Mouse (Mus musculus) kidney, postnatal 0 days (tissue): Measurements from ENCODE around the gene Denr. TPM values are rescaled to one million over a fixed set of nuclear protein-coding genes. Genes with fewer than 3 reads are reported as not detected.

Experiments
- ATAC-seq: fragments of 200-750 bp; cut with Nextera tagmentation; replicated peaks from 2 replicates; pipeline ENCODE4 v1.8.0; 2017; ENCODE audit warnings: low read depth, moderate number of reproducible peaks, moderate TSS enrichment, moderate library complexity; ENCODE audit not compliant: low FRiP score
- DNase-seq: peaks from one replicate; pipeline ENCODE4 v3.0.0-alpha.2; 2016; ENCODE audit warnings: low spot score
- H3K27ac ChIP-seq: fragments of 300-500 bp; sonication (generic); 2 replicates; pipeline ENCODE4 v1.5.1; 2014; ENCODE audit warnings: mild to moderate bottlenecking
- H3K27me3 ChIP-seq: fragments of 300-500 bp; sonication (generic); 2 replicates; pipeline ENCODE4 v1.6.1; 2014; ENCODE audit warnings: low read length, mixed read lengths; ENCODE audit not compliant: insufficient read depth
- H3K36me3 ChIP-seq: fragments of 300-500 bp; sonication (generic); 2 replicates; pipeline ENCODE4 v1.6.1; 2014; ENCODE audit warnings: low read length, mixed read lengths; ENCODE audit not compliant: insufficient read depth
- H3K4me1 ChIP-seq: fragments of 300-500 bp; sonication (generic); replicated peaks from 2 replicates; pipeline ENCODE4 v1.6.1; 2014; ENCODE audit warnings: antibody characterized with exemption, low read length, mixed read lengths; ENCODE audit not compliant: insufficient read depth
- H3K4me2 ChIP-seq: fragments of 300-500 bp; sonication (generic); 2 replicates; pipeline ENCODE4 v1.6.1; 2014; ENCODE audit warnings: mild to moderate bottlenecking, low read length, moderate library complexity, mixed read lengths
- H3K4me3 ChIP-seq: fragments of 300-500 bp; sonication (generic); replicated peaks from 2 replicates; pipeline ENCODE4 v1.5.1; 2014; ENCODE audit warnings: low read depth, low read length
- H3K9ac ChIP-seq: fragments of 300-500 bp; sonication (generic); 2 replicates; pipeline ENCODE4 v1.6.1; 2014; ENCODE audit warnings: low read depth, low read length
- H3K9me3 ChIP-seq: fragments of 300-500 bp; sonication (generic); replicated peaks from 2 replicates; pipeline ENCODE4 v1.6.1; 2016; ENCODE audit warnings: low read length, inconsistent platforms, mixed read lengths
- CTCF ChIP-seq: IDR thresholded peaks from 2 replicates; pipeline ENCODE4 v1.5.1; 2016; ENCODE audit warnings: antibody characterized with exemption, low read depth, mild to moderate bottlenecking, moderate library complexity
- WGBS: fragments of 180-500 bp; shearing (Covaris S2); extraction: QIAGEN DNeasy Blood & Tissue Kit; methylation state at CpG from one replicate; pipeline ENCODE4 v1.1.7; 2014; 5-methylcytosine and 5-hydroxymethylcytosine counted together
- polyA plus RNA-seq: library from polyadenylated mRNA; unstranded; fragments of >200 nt; fragmentation: Nextera tagmentation; extraction: Ambion mirVana; gene quantifications from 2 replicates; pipeline ENCODE4 v1.2.1, GENCODE M21; 2015

Gene Denr
- polyA plus RNA-seq, 1 experiment from 2014 or later, result 128 TPM

GRCm38 (mm10) chr5:123960129-123960528 is 53.2 kb downstream of the Denr start:
- Histone ChIP-seq H3K4me3 (no peak overlapping the region), H3K4me2 (no peak overlapping the region), H3K36me3 (no peaks in the 10 kb centered on the region), H3K27ac (no peak overlapping the region), H3K27me3 (no peaks in the 10 kb centered on the region), H3K4me1 (no peaks in the 10 kb centered on the region), H3K9ac (no peak overlapping the region), H3K9me3 (no peaks in the 10 kb centered on the region)
- no peak for TF ChIP-seq CTCF
- WGBS, result 63% methylated on average over 8 of the region's 8 CpGs
- no peak for ATAC-seq
- DNase-seq, result no peak

GRCm38 (mm10) chr5:123961046-123961445 is 54.1 kb downstream of the Denr start:
- 78% methylated on average over 12 of the region's 12 CpGs for WGBS
- DNase-seq (no peak), ATAC-seq (no peak)
- Histone ChIP-seq H3K27me3 (no peaks in the 10 kb centered on the region), H3K9ac (no peak overlapping the region), H3K36me3 (no peaks in the 10 kb centered on the region), H3K4me2 (no peak overlapping the region), H3K4me3 (no peak overlapping the region), H3K9me3 (no peaks in the 10 kb centered on the region), H3K4me1 (no peaks in the 10 kb centered on the region), H3K27ac (no peak overlapping the region)
- no peak for TF ChIP-seq CTCF

- no peak for TF ChIP-seq CTCF
- no peaks in the 10 kb centered on the region for H3K4me1 ChIP-seq
- H3K4me2 ChIP-seq, result no peak overlapping the region
- no peaks in the 10 kb centered on the region for H3K36me3 ChIP-seq
- WGBS, result 89% methylated on average over 4 of the region's 4 CpGs
- ATAC-seq, result no peak; the same call in 1 of the 2 replicates
- H3K27ac ChIP-seq, result no peak overlapping the region
- DNase-seq, result no peak
- no peak overlapping the region for H3K4me3 ChIP-seq
- no peak overlapping the region for H3K9ac ChIP-seq
- no peaks in the 10 kb centered on the region for H3K27me3 ChIP-seq
- H3K9me3 ChIP-seq, result no peaks in the 10 kb centered on the region
These were observed 57.2 kb downstream of the Denr start for GRCm38 (mm10) chr5:123964208-123964607.

GRCm38 (mm10) chr5:123966759-123967158 is 59.8 kb downstream of the Denr start:
- H3K4me1 ChIP-seq, result no peaks in the 10 kb centered on the region
- WGBS, result 71% methylated on average over 2 of the region's 2 CpGs
- no peak overlapping the region for H3K9ac ChIP-seq
- no peak for TF ChIP-seq CTCF
- DNase-seq, result no peak
- no peaks in the 10 kb centered on the region for H3K27me3 ChIP-seq
- H3K4me3 ChIP-seq, result no peak overlapping the region
- H3K27ac ChIP-seq, result no peak overlapping the region
- no peak overlapping the region for H3K4me2 ChIP-seq
- no peak for ATAC-seq
- no peaks in the 10 kb centered on the region for H3K36me3 ChIP-seq
- H3K9me3 ChIP-seq, result no peaks in the 10 kb centered on the region

- no peak for ATAC-seq
- Histone ChIP-seq H3K9me3 (no peaks in the 10 kb centered on the region), H3K9ac (no peak overlapping the region), H3K4me1 (0 out of 2 replicates have a peak, but pooled peaks cover 3% of the 10 kb centered on the region), H3K36me3 (no peaks in the 10 kb centered on the region), H3K4me2 (no peak overlapping the region), H3K4me3 (no peak overlapping the region), H3K27ac (no peak overlapping the region), H3K27me3 (no peaks in the 10 kb centered on the region)
- 65% methylated on average over 5 of the region's 5 CpGs for WGBS
- TF ChIP-seq CTCF, result no peak
- DNase-seq, result no peak
These were observed 61.5 kb downstream of the Denr start for GRCm38 (mm10) chr5:123968468-123968867.

GRCm38 (mm10) chr5:123969216-123969615 is 62.2 kb downstream of the Denr start:
- H3K27ac ChIP-seq, result no peak overlapping the region
- ATAC-seq (no peak), DNase-seq (no peak)
- no peaks in the 10 kb centered on the region for H3K36me3 ChIP-seq
- H3K9me3 ChIP-seq, result no peaks in the 10 kb centered on the region
- H3K4me2 ChIP-seq, result no peak overlapping the region
- 51% methylated on average over 8 of the region's 8 CpGs for WGBS
- no peak overlapping the region for H3K4me3 ChIP-seq
- H3K4me1 ChIP-seq, result 0 out of 2 replicates have a peak, but pooled peaks cover 3% of the 10 kb centered on the region
- TF ChIP-seq CTCF, result no peak
- H3K27me3 ChIP-seq, result no peaks in the 10 kb centered on the region
- no peak overlapping the region for H3K9ac ChIP-seq

- DNase-seq, result no peak
- H3K36me3 ChIP-seq, result no peaks in the 10 kb centered on the region
- no peak overlapping the region for H3K4me3 ChIP-seq
- H3K27me3 ChIP-seq, result no peaks in the 10 kb centered on the region
- H3K9me3 ChIP-seq, result no peaks in the 10 kb centered on the region
- H3K27ac ChIP-seq, result no peak overlapping the region
- 0 out of 2 replicates have a peak, but pooled peaks cover 3% of the 10 kb centered on the region for H3K4me1 ChIP-seq
- ATAC-seq, result no peak
- H3K9ac ChIP-seq, result no peak overlapping the region
- H3K4me2 ChIP-seq, result no peak overlapping the region
- 90% methylated on average over 4 of the region's 4 CpGs for WGBS
- no peak for TF ChIP-seq CTCF
These were observed 63.6 kb downstream of the Denr start for GRCm38 (mm10) chr5:123970576-123970975.
